Mouse (Mus musculus) lung, postnatal 0 days (tissue): ENCODE data around the gene Arf1. TPM values are rescaled to one million over a fixed set of nuclear protein-coding genes. Genes with fewer than 3 reads are reported as not detected.

Source experiments
- ATAC-seq: fragments of 200-750 bp; cut with Nextera tagmentation; 2 replicates; pipeline ENCODE4 v1.8.0; 2017; ENCODE audit warnings: moderate library complexity
- DNase-seq: peaks from one replicate; pipeline ENCODE4 v3.0.0-alpha.2; 2016; ENCODE audit warnings: low spot score
- H3K27ac ChIP-seq: fragments of 300-500 bp; sonication (generic); 2 replicates; pipeline ENCODE4 v1.5.1; 2014; ENCODE audit warnings: antibody characterized with exemption, mild to moderate bottlenecking, low read length, mixed read lengths
- H3K27me3 ChIP-seq: fragments of 300-500 bp; sonication (generic); replicated peaks from 2 replicates; pipeline ENCODE4 v1.6.1; 2014; ENCODE audit warnings: low read length, mixed read lengths; ENCODE audit not compliant: insufficient read depth
- H3K36me3 ChIP-seq: fragments of 300-500 bp; sonication (generic); 2 replicates; pipeline ENCODE4 v1.6.1; 2014; ENCODE audit warnings: low read length, mixed read lengths; ENCODE audit not compliant: insufficient read depth
- H3K4me1 ChIP-seq: fragments of 300-500 bp; sonication (generic); 2 replicates; pipeline ENCODE4 v1.6.1; 2014; ENCODE audit warnings: antibody characterized with exemption, low read depth, low read length, mixed read lengths; ENCODE audit not compliant: insufficient read depth
- H3K4me2 ChIP-seq: fragments of 300-500 bp; sonication (generic); replicated peaks from 2 replicates; pipeline ENCODE4 v1.6.1; 2014; ENCODE audit warnings: low read depth, mild to moderate bottlenecking, low read length, moderate library complexity, mixed read lengths
- H3K4me3 ChIP-seq: fragments of 300-500 bp; sonication (generic); 2 replicates; pipeline ENCODE4 v1.5.1; 2014; ENCODE audit warnings: low read depth, low read length
- H3K9ac ChIP-seq: fragments of 300-500 bp; sonication (generic); replicated peaks from 2 replicates; pipeline ENCODE4 v1.6.1; 2014; ENCODE audit warnings: low read depth, mild to moderate bottlenecking
- H3K9me3 ChIP-seq: fragments of 300-500 bp; sonication (generic); 2 replicates; pipeline ENCODE4 v1.6.1; 2016; ENCODE audit warnings: low read length, mixed read lengths
- CTCF ChIP-seq: IDR thresholded peaks from 2 replicates; pipeline ENCODE4 v1.5.1; 2016; ENCODE audit warnings: antibody characterized with exemption, mild to moderate bottlenecking
- EP300 ChIP-seq: IDR thresholded peaks from 2 replicates; pipeline ENCODE4 v1.6.1; 2016; ENCODE audit warnings: antibody characterized with exemption, mild to moderate bottlenecking, control low read depth
- WGBS: fragments of 180-500 bp; shearing (Covaris S2); extraction: QIAGEN DNeasy Blood & Tissue Kit; methylation state at CpG from one replicate; pipeline ENCODE4 v1.1.7; 2014; 5-methylcytosine and 5-hydroxymethylcytosine counted together
- polyA plus RNA-seq: library from polyadenylated mRNA; unstranded; fragments of >200 nt; fragmentation: Nextera tagmentation; extraction: Ambion mirVana; gene quantifications from 2 replicates; pipeline ENCODE4 v1.2.1, GENCODE M21; 2015

Arf1 gene
- polyA plus RNA-seq, 1 experiment from 2014 or later = 647 TPM

GRCm38 (mm10) chr11:59241841-59242240 lies 13.8 kb upstream of the Arf1 start:
- peak; percentile 3; the same call in 1 of the 2 replicates for ATAC-seq
- Histone ChIP-seq H3K4me1 (no peaks in the 10 kb centered on the region), H3K36me3 (no peaks in the 10 kb centered on the region), H3K9me3 (no peaks in the 10 kb centered on the region), H3K4me3 (no peak overlapping the region), H3K27ac (peak overlapping the region; percentile 10; the same call in 1 of the 2 replicates), H3K27me3 (no peaks in the 10 kb centered on the region), H3K9ac (no peak overlapping the region), H3K4me2 (no peak overlapping the region)
- 10% methylated on average over 2 of the region's 3 CpGs for WGBS
- TF ChIP-seq CTCF = peak; percentile 18; the same call in 1 of the 2 replicates
- TF ChIP-seq EP300 = no peak
- no peak for DNase-seq

DNA sequence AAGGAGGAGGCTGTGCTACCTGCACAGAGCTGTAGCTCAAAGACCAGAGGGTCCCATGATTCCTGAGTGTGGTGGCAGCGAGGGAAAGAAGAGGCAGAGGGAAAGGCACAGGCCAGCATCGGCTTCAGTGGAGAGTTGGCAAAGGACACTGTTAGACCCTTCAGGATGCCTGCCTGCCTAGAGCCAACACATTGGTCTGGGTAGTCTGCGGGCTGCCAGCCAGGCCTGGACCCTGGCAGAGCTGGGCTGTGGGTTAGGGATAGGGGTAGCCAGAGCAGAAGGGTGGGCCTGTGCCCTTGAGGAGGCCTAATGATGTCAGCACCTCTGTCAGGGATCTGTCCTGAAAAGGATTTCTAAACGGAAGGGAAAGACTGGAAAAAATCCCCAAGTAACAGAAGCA lies 11.7 kb upstream of the Arf1 start:
- Histone ChIP-seq H3K27ac (peak overlapping the region; percentile 60; the same call in 1 of the 2 replicates), H3K36me3 (no peaks in the 10 kb centered on the region), H3K4me2 (no peak overlapping the region), H3K4me1 (no peaks in the 10 kb centered on the region), H3K4me3 (no peak overlapping the region), H3K9ac (no peak overlapping the region), H3K9me3 (no peaks in the 10 kb centered on the region), H3K27me3 (no peaks in the 10 kb centered on the region)
- no peak for DNase-seq
- WGBS = 64% methylated on average over 4 of the region's 4 CpGs
- TF ChIP-seq CTCF (no peak), EP300 (no peak)
- ATAC-seq = no peak

DNA sequence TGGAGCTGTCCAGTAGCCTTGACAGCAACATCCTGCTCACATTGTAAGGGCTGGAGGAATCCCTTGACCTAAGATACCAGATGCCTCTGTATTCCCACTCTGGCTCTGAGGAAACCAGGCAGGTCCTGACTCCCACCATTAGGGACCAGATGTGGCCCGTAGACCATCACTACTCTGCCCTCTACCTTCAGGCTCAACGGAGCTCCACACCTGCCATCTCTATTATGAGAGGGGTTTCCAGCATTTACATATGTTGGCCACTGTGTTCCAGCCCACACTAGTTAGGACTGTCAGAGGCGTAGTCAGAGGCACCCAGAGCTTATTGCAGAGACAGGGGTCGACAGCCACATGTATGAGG lies 11.3 kb upstream of the Arf1 start:
- no peaks in the 10 kb centered on the region for H3K36me3 ChIP-seq
- ATAC-seq (no peak), DNase-seq (no peak)
- WGBS = 54% methylated on average over 4 of the region's 4 CpGs
- H3K27me3 ChIP-seq = no peaks in the 10 kb centered on the region
- TF ChIP-seq CTCF (no peak), EP300 (no peak)
- no peak overlapping the region for H3K9ac ChIP-seq
- no peaks in the 10 kb centered on the region for H3K4me1 ChIP-seq
- H3K4me3 ChIP-seq = no peak overlapping the region
- H3K9me3 ChIP-seq = no peaks in the 10 kb centered on the region
- H3K4me2 ChIP-seq = no peak overlapping the region
- H3K27ac ChIP-seq = peak overlapping the region; percentile 60

DNA sequence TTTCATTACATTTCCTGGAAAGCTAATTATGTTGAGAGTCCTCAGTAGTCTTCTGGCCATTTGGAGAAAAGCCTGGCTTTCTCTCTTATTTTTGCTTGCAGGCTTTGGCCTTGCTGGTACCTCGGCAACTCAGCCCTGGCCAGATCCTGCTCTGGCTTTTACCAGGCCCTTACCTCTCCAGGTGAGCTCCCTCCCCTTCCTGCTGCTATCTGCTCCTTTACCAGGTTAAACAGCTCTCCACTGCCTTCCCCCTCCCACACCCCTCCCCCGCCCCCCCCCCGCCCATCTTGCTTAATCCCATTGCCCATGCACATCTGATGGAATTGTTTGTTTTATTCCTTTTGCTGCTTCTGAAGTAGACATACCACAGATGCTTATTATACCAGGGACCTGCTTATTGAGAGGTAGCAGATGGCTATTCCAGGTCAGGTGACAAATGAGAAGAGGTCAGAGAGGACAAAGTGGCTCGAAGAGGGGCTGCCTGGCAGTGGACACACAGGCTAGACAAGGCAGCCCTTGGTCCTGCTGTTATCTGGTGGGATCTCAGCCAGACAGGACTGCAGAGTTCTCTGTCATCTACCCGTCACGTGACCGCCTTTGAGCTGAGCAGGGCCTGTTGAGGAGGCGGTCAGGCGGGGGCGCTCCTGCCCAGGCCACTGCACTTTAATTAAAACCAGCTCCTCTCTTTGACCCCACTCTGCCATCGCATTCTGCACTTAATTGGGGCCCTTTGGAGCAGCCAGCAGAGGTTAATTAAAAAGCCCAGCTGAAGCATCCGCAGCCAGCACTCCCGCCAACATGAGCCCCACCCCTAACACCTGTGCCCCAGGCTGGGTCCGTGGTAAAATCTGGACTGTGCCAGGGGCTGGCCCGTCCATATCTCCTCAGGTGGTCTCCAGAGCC lies 10.7 kb upstream of the Arf1 start:
- Histone ChIP-seq H3K4me1 (no peaks in the 10 kb centered on the region), H3K4me3 (no peak overlapping the region), H3K27ac (peak overlapping the region; percentile 60), H3K9me3 (no peaks in the 10 kb centered on the region), H3K36me3 (no peaks in the 10 kb centered on the region), H3K4me2 (no peak overlapping the region), H3K27me3 (no peaks in the 10 kb centered on the region), H3K9ac (no peak overlapping the region)
- 3% methylated on average over 14 of the region's 15 CpGs for WGBS
- TF ChIP-seq EP300 (peak; percentile 88), CTCF (peak; percentile 79)
- ATAC-seq = peak; percentile 96
- DNase-seq = peak; percentile 95

GRCm38 (mm10) chr11:59232797-59233196 lies 4.7 kb upstream of the Arf1 start:
- Histone ChIP-seq H3K9me3 (no peaks in the 10 kb centered on the region), H3K9ac (no peak overlapping the region), H3K4me3 (no peak overlapping the region), H3K4me1 (no peaks in the 10 kb centered on the region; the same call in 1 of the 2 replicates), H3K27ac (no peak overlapping the region), H3K27me3 (no peaks in the 10 kb centered on the region), H3K36me3 (no peaks in the 10 kb centered on the region), H3K4me2 (no peak overlapping the region)
- DNase-seq (no peak), ATAC-seq (no peak)
- WGBS = 61% methylated on average over 2 of the region's 2 CpGs
- TF ChIP-seq EP300 (no peak), CTCF (peak; percentile 65)

DNA sequence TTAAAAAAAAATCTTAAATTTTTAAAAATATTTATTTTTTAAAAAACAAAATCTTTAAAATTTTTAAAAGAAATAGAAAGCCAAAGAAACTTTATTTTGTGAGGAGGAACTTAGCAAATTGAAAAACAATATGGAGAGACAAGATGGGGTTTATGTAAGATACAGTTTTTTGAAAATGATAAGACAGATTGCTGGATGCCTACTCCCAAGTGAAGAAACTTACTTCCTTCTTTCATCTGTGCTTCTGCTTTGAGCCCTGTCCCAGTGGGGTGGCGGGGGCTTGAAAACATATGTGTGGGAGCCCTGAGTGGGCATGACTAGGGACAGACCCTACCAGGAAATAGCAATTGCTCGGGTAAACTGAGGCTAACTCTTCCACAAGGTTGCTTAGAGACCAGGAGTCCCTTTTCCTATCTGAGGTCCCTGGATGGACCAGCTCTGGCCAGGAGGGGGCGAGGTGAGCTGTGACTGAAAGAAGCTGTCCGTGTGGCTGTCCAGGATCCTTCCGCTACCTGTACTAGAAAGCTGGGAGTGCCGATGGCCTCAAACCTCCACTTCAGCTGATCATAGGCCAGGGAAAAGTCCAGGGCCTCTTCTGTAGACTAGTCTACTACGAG lies 2.2 kb upstream of the Arf1 start:
- 7% methylated on average over 7 of the region's 7 CpGs for WGBS
- H3K9me3 ChIP-seq = no peaks in the 10 kb centered on the region
- H3K27ac ChIP-seq = no peak overlapping the region
- H3K4me3 ChIP-seq = no peak overlapping the region
- no peak overlapping the region for H3K4me2 ChIP-seq
- DNase-seq = peak; percentile 74
- no peaks in the 10 kb centered on the region for H3K36me3 ChIP-seq
- H3K27me3 ChIP-seq = no peaks in the 10 kb centered on the region
- no peak overlapping the region for H3K9ac ChIP-seq
- peak; percentile 85 for TF ChIP-seq CTCF
- no peak for TF ChIP-seq EP300
- H3K4me1 ChIP-seq = peaks cover 16% of the 10 kb centered on the region
- ATAC-seq = no peak
